Mouse (Mus musculus) heart, postnatal 0 days (tissue): ENCODE results near the gene Ubash3a. TPM values are rescaled to one million over a fixed set of nuclear protein-coding genes. Genes with fewer than 3 reads are reported as not detected.

Source experiments
- ATAC-seq: fragments of 200-750 bp; cut with Nextera tagmentation; 2 replicates; pipeline ENCODE4 v1.8.0; 2017; ENCODE audit warnings: low read depth, moderate number of reproducible peaks, moderate library complexity; ENCODE audit not compliant: insufficient read depth
- DNase-seq: peaks from one replicate; pipeline ENCODE4 v3.0.0-alpha.2; 2016; ENCODE audit warnings: low spot score
- H3K27ac ChIP-seq: fragments of 300-500 bp; sonication (generic); 2 replicates; pipeline ENCODE4 v1.5.1; 2014; ENCODE audit warnings: low read depth, mild to moderate bottlenecking
- H3K27me3 ChIP-seq: fragments of 300-500 bp; sonication (generic); 2 replicates; pipeline ENCODE4 v1.6.1; 2014; ENCODE audit warnings: low read length, mixed read lengths; ENCODE audit not compliant: control insufficient read depth, insufficient read depth
- H3K36me3 ChIP-seq: fragments of 300-500 bp; sonication (generic); replicated peaks from 2 replicates; pipeline ENCODE4 v1.6.1; 2014; ENCODE audit warnings: low read length, mixed read lengths; ENCODE audit not compliant: control insufficient read depth, insufficient read depth
- H3K4me1 ChIP-seq: fragments of 300-500 bp; sonication (generic); 2 replicates; pipeline ENCODE4 v1.6.1; 2014; ENCODE audit warnings: antibody characterized with exemption; ENCODE audit not compliant: control insufficient read depth, insufficient read depth
- H3K4me2 ChIP-seq: fragments of 300-500 bp; sonication (generic); 2 replicates; pipeline ENCODE4 v1.6.1; 2014; ENCODE audit warnings: low read depth, mild to moderate bottlenecking, low read length, moderate library complexity
- H3K4me3 ChIP-seq: fragments of 300-500 bp; sonication (generic); 2 replicates; pipeline ENCODE4 v1.5.1; 2014; ENCODE audit warnings: low read depth, low read length
- H3K9ac ChIP-seq: fragments of 300-500 bp; sonication (generic); replicated peaks from 2 replicates; pipeline ENCODE4 v1.6.1; 2014; ENCODE audit warnings: low read depth, low read length, mixed read lengths
- H3K9me3 ChIP-seq: fragments of 300-500 bp; sonication (generic); replicated peaks from 2 replicates; pipeline ENCODE4 v1.6.1; 2016; ENCODE audit warnings: low read length; ENCODE audit not compliant: control insufficient read depth
- CTCF ChIP-seq: IDR thresholded peaks from 2 replicates; pipeline ENCODE4 v1.5.1; 2016; ENCODE audit warnings: antibody characterized with exemption, control low read depth, low read depth
- EP300 ChIP-seq: IDR thresholded peaks from 2 replicates; pipeline ENCODE4 v1.6.1; 2016; ENCODE audit warnings: antibody characterized with exemption, low read depth
- whole genome bisulfite sequencing: fragments of 180-500 bp; shearing (Covaris S2); extraction: QIAGEN DNeasy Blood & Tissue Kit; methylation state at CpG from one replicate; pipeline ENCODE4 v1.1.7; 2014; 5-methylcytosine and 5-hydroxymethylcytosine counted together
- polyA plus RNA-seq: library from polyadenylated mRNA; unstranded; fragments of >200 nt; fragmentation: Nextera tagmentation; extraction: Ambion mirVana; gene quantifications from 2 replicates; pipeline ENCODE4 v1.2.1, GENCODE M21; 2015
- total RNA-seq: library from RNA; depleted of rRNA; stranded (reverse); fragments of >200 nt; gene quantifications from 2 replicates; pipeline ENCODE4 v1.2.3, GENCODE M21; 2014; ENCODE audit warnings: low replicate concordance

Gene Ubash3a
- total and polyA plus RNA-seq, 2 experiments from 2014 or later: 0.20 TPM; not detected in 1

DNA sequence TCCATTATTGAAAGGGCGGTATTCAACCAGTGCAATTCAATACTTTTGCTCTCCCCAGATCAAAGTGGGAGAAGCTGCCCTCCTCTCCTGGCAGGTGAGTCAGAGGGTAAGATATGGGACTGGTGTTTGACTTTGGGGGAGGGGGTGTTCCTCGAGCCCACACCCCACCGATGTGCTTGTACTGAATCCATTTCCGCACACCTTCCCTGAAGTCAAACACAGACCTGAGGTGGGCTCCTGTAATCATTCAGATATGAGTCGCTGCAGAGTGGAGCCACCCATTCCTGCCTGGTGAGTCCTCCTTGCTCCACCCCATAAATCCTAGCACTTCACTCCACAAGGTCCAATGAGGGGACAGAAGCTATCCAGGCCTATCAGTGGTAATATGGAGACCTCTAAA lies 37.9 kb upstream of the Ubash3a start:
- H3K4me2 ChIP-seq: no peak overlapping the region
- no peak for DNase-seq
- TF ChIP-seq EP300: no peak
- no peaks in the 10 kb centered on the region for H3K36me3 ChIP-seq
- H3K27me3 ChIP-seq: no peaks in the 10 kb centered on the region
- ATAC-seq: no peak
- no peaks in the 10 kb centered on the region for H3K4me1 ChIP-seq
- no peak overlapping the region for H3K27ac ChIP-seq
- H3K9me3 ChIP-seq: no peaks in the 10 kb centered on the region
- H3K4me3 ChIP-seq: no peak overlapping the region
- 81% methylated on average over 5 of the region's 5 CpGs for WGBS
- no peak overlapping the region for H3K9ac ChIP-seq

DNA sequence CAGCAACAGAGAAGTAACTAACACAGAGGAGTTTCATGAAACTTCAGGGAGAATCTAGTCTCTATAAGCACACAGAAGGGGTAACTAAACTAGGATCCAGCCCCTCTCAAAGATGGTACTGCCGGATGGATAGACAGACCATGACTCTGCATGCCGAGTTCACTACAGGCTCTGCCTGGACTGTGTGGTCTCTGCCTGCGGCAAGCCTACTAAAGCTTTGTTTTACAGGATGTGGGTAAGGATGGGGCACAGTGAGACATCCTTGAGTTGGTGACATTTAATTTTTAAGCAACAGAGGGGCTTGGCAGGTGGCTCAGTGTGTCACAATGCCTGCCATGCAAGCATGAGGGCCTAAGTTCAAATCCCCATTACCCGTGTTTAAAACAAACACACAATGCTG lies 31.4 kb upstream of the Ubash3a start:
- Histone ChIP-seq H3K4me1 (no peaks in the 10 kb centered on the region), H3K9me3 (no peaks in the 10 kb centered on the region), H3K27me3 (no peaks in the 10 kb centered on the region), H3K27ac (no peak overlapping the region), H3K4me2 (no peak overlapping the region), H3K4me3 (no peak overlapping the region), H3K36me3 (no peaks in the 10 kb centered on the region), H3K9ac (no peak overlapping the region)
- 77% methylated on average over 4 of the region's 4 CpGs for WGBS
- no peak for ATAC-seq
- TF ChIP-seq EP300: no peak
- DNase-seq: no peak

DNA sequence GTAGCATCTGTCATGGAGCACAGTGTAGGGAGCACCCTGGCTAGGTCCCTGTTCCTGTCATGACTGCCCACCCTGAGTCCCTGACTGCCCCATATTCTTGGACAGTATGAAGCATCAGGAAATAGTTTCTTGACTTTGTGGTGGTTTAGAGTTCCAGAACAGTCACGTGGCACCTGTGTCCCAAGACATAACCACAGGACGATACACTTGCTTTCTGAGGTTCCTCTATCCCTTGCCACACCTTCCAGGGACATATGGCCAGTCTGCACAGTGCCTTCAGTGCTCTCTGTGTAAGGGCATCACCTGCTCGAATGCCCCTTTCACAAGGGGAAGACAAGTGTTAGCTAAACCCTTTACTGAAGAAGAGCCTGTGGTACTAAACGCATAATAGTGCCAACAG lies 26.2 kb upstream of the Ubash3a start:
- DNase-seq: no peak
- H3K4me1 ChIP-seq: no peaks in the 10 kb centered on the region
- ATAC-seq: no peak
- H3K4me2 ChIP-seq: no peak overlapping the region
- H3K9ac ChIP-seq: no peak overlapping the region
- H3K36me3 ChIP-seq: no peaks in the 10 kb centered on the region
- 75% methylated on average over 4 of the region's 4 CpGs for WGBS
- no peaks in the 10 kb centered on the region for H3K27me3 ChIP-seq
- H3K4me3 ChIP-seq: no peak overlapping the region
- no peaks in the 10 kb centered on the region for H3K9me3 ChIP-seq
- no peak overlapping the region for H3K27ac ChIP-seq
- TF ChIP-seq CTCF (no peak), EP300 (no peak)

DNA sequence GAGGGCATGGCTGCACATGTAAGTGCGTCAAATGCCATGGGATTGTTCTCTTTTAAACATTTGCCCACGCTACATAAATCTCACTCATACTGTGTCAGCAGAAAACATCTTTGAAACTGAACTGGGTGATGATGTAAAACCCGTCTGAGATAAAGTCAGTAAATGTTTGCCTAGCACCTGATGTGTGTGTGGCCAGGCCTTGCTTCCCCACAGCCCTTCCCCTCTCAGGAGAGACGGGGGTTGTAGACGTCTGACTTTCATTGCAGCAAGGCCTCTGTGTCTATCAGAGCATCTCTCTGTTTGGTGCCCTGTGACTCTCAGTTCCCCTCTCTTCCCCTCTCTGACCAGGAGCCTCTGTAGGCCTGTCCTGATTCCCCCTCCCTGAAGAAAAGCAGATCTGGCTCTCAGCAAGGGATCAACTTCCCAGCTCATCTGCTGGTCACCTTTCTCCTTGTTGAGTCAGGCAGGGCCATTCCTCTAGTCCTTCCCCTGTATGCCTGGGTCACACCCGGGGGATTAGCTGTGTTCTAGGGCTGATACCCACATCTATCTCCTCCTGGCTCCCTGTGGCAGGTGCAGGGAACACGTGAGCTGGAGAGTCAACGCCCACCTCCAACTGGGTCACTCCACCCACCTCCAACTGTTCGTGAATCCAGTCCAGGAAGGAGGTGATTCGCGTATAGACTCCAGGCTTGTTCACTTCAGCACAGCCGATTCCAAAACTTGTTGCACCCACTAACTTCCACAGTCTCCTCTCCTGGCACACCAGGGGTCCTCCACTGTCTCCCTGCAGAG lies 24.3 kb upstream of the Ubash3a start:
- Histone ChIP-seq H3K4me2 (no peak overlapping the region), H3K27ac (no peak overlapping the region), H3K36me3 (no peaks in the 10 kb centered on the region), H3K9me3 (no peaks in the 10 kb centered on the region), H3K4me1 (no peaks in the 10 kb centered on the region), H3K27me3 (0 out of 2 replicates have a peak, but pooled peaks cover 3% of the 10 kb centered on the region), H3K9ac (no peak overlapping the region), H3K4me3 (no peak overlapping the region)
- no peak for TF ChIP-seq EP300
- no peak for TF ChIP-seq CTCF
- WGBS: 59% methylated on average over 12 of the region's 12 CpGs
- ATAC-seq (no peak), DNase-seq (no peak)

DNA sequence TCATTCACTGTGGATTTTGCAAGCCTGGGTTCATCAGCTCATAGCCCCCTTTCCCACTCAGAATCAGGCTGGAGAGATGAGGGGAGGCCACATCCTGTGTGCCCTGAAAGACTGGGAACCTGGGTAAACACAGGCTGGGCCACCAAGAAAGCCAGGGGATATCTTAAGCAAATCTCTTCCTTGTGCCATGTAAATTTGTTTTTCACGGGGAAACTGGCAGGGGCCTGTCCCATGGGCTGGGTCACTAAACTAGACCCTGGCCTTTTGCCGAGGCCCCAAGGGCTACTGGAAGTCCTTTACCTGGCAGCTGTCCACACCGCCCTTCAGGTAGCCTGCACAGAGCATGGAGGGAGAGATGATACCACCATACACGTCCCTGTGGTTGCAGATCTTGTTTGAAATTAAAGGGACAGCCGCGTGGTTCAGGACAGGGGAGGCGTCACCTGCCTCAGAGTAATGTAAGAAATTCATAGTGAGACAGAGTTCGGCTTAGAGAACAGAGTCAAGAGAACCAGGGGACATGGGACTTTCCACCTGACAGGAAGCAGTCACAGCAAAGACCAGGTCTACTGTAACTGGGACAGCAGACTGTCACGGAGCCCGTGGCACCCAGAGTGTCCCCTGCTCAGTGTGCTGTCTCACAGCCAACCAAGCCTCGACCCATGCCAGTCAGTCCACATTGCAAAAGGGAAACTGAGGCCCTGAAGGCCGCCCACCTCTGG lies 23.2 kb upstream of the Ubash3a start:
- DNase-seq (no peak), ATAC-seq (no peak)
- Histone ChIP-seq H3K9me3 (no peaks in the 10 kb centered on the region), H3K27ac (no peak overlapping the region), H3K4me3 (no peak overlapping the region), H3K27me3 (0 out of 2 replicates have a peak, but pooled peaks cover 4% of the 10 kb centered on the region), H3K36me3 (no peaks in the 10 kb centered on the region), H3K4me2 (no peak overlapping the region), H3K4me1 (no peaks in the 10 kb centered on the region), H3K9ac (no peak overlapping the region)
- 74% methylated on average over 12 of the region's 12 CpGs for WGBS
- no peak for TF ChIP-seq CTCF
- no peak for TF ChIP-seq EP300
